Mouse (Mus musculus): ENCODE data around the gene Gpr15.

GRCm38 (mm10) chr16:58675256-58675655 is 43.6 kb downstream of the Gpr15 start:
- no peak for TF ChIP-seq POLR2A (IDR thresholded peaks at IDR 0.05; ENCODE audit: extremely low read depth, insufficient read depth, low read length)
- TF ChIP-seq CTCF (IDR thresholded peaks at IDR 0.05; ENCODE audit: extremely low read depth, insufficient read depth, low read length): no peak
